Mouse (Mus musculus) liver, embryonic 15.5 days (tissue): ENCODE results near the gene Ccdc120. TPM values are rescaled to one million over a fixed set of nuclear protein-coding genes. Genes with fewer than 3 reads are reported as not detected.
A peak's percentile ranks its signal among the peaks of the same experiment; 100 is the strongest.
"Not testable (repeated sequence)": the region's sequence is repeated elsewhere in the genome, so short reads cannot be mapped to it uniquely, and the experiment has no call there.

ENCODE experiments used
- ATAC-seq: fragments of 200-750 bp; cut with Nextera tagmentation; 2 replicates; pipeline ENCODE4 v1.8.0; 2017; ENCODE audit warnings: moderate number of reproducible peaks, mild to moderate bottlenecking, moderate library complexity; ENCODE audit not compliant: insufficient read depth
- H3K27ac ChIP-seq: fragments of 300-500 bp; sonication (generic); replicated peaks from 2 replicates; pipeline ENCODE4 v1.5.1; 2015; ENCODE audit warnings: mild to moderate bottlenecking, inconsistent platforms
- H3K27me3 ChIP-seq: fragments of 300-500 bp; sonication (generic); 2 replicates; pipeline ENCODE4 v1.6.1; 2015; ENCODE audit warnings: mild to moderate bottlenecking, inconsistent platforms
- H3K36me3 ChIP-seq: fragments of 300-500 bp; sonication (generic); replicated peaks from 2 replicates; pipeline ENCODE4 v1.6.1; 2015; ENCODE audit warnings: moderate library complexity, mild to moderate bottlenecking, inconsistent platforms
- H3K4me1 ChIP-seq: fragments of 300-500 bp; sonication (generic); replicated peaks from 2 replicates; pipeline ENCODE4 v1.6.1; 2015; ENCODE audit warnings: inconsistent platforms
- H3K4me2 ChIP-seq: fragments of 300-500 bp; sonication (generic); 2 replicates; pipeline ENCODE4 v1.6.1; 2015; ENCODE audit warnings: moderate library complexity, mild to moderate bottlenecking, inconsistent platforms
- H3K4me3 ChIP-seq: fragments of 300-500 bp; sonication (generic); replicated peaks from 2 replicates; pipeline ENCODE4 v1.5.1; 2015; ENCODE audit warnings: mild to moderate bottlenecking, inconsistent platforms
- H3K9ac ChIP-seq: fragments of 300-500 bp; sonication (generic); 2 replicates; pipeline ENCODE4 v1.6.1; 2015; ENCODE audit warnings: moderate library complexity, mild to moderate bottlenecking, inconsistent platforms
- H3K9me3 ChIP-seq: fragments of 300-500 bp; sonication (generic); replicated peaks from 2 replicates; pipeline ENCODE4 v1.6.1; 2016; ENCODE audit warnings: inconsistent platforms
- WGBS: fragments of 180-500 bp; shearing (Covaris S2); methylation state at CpG from one replicate; pipeline ENCODE4 v1.1.7; 2015; ENCODE audit warnings: mixed read lengths; ENCODE audit not compliant: insufficient replicate concordance; 5-methylcytosine and 5-hydroxymethylcytosine counted together
- polyA plus RNA-seq: library from polyadenylated mRNA; unstranded; fragments of >200 nt; fragmentation: Nextera tagmentation; extraction: Ambion mirVana; gene quantifications from 2 replicates; pipeline ENCODE4 v1.2.1, GENCODE M21; 2015

Gene Ccdc120
- polyA plus RNA-seq, 1 experiment from 2014 or later: 1.5 TPM

GRCm38 (mm10) chrX:7725841-7726240 lies 24.9 kb downstream of the Ccdc120 start:
- H3K36me3 ChIP-seq: peaks cover 30% of the 10 kb centered on the region
- no peak overlapping the region for H3K4me2 ChIP-seq
- 70% methylated on average over 12 of the region's 12 CpGs for WGBS
- H3K27me3 ChIP-seq: no peaks in the 10 kb centered on the region
- no peaks in the 10 kb centered on the region for H3K9me3 ChIP-seq
- H3K9ac ChIP-seq: no peak overlapping the region
- ATAC-seq: no peak
- no peak overlapping the region for H3K4me3 ChIP-seq
- no peak overlapping the region for H3K27ac ChIP-seq
- H3K4me1 ChIP-seq: peaks cover 17% of the 10 kb centered on the region

- no peak overlapping the region for H3K4me3 ChIP-seq
- no peaks in the 10 kb centered on the region for H3K27me3 ChIP-seq
- H3K36me3 ChIP-seq: peaks cover 30% of the 10 kb centered on the region
- peaks cover 17% of the 10 kb centered on the region for H3K4me1 ChIP-seq
- H3K27ac ChIP-seq: no peak overlapping the region
- H3K9me3 ChIP-seq: no peaks in the 10 kb centered on the region
- no peak overlapping the region for H3K4me2 ChIP-seq
- ATAC-seq: no peak
- WGBS: 74% methylated on average over 7 of the region's 7 CpGs
- no peak overlapping the region for H3K9ac ChIP-seq
These were observed 26.6 kb downstream of the Ccdc120 start for GRCm38 (mm10) chrX:7724135-7724534.

DNA sequence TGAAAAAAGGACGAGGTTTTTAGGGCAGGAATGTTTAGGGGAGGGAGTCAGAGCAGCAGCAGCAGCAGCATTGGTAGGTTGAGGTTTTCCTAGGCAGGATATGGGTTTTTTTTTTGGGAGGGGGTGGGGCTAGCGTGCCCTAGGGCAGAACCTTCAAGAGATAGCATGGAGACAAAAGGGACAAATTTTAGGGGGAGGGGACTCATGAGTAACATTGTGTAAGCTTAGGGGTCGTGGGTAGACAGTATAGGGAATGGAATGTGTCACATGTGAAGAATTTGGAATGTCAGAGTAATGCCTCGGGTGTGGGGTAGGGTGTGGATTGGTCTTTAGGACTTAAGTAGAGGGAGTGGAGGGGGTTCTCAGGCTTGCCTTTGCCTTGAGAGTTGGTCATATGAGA lies 28.0 kb downstream of the Ccdc120 start:
- peaks cover 30% of the 10 kb centered on the region for H3K36me3 ChIP-seq
- H3K27me3 ChIP-seq: no peaks in the 10 kb centered on the region
- H3K4me2 ChIP-seq: peak overlapping the region; percentile 66
- H3K9me3 ChIP-seq: no peaks in the 10 kb centered on the region
- H3K4me3 ChIP-seq: peak overlapping the region; percentile 72
- peak overlapping the region; percentile 87 for H3K27ac ChIP-seq
- 12% methylated on average over 4 of the region's 4 CpGs for WGBS
- H3K9ac ChIP-seq: peak overlapping the region; percentile 70
- no peak for ATAC-seq
- H3K4me1 ChIP-seq: peaks cover 11% of the 10 kb centered on the region

DNA sequence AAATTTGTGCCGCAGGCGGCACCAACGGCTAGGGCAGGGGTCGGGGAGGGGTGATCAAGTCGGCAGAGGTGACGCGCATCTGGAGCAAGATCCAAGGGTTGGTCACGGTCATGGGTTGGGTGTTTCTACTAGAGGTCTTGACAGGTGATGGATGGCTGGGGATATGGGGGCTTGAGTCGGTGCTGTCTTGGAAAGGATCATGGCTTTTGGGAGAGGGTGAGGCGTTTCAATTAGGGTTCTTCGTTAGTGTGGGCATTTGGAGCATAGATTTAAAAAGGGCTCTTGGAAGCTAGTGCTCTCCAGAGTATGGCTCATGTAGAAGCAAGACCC lies 28.5 kb downstream of the Ccdc120 start:
- peaks cover 28% of the 10 kb centered on the region for H3K36me3 ChIP-seq
- 17% methylated on average over 11 of the region's 11 CpGs for WGBS
- no peaks in the 10 kb centered on the region for H3K27me3 ChIP-seq
- H3K9ac ChIP-seq: peak overlapping the region; percentile 70
- peak overlapping the region; percentile 72 for H3K4me3 ChIP-seq
- peaks cover 10% of the 10 kb centered on the region for H3K4me1 ChIP-seq
- H3K9me3 ChIP-seq: no peaks in the 10 kb centered on the region
- peak; percentile 23; the same call in 1 of the 2 replicates for ATAC-seq
- H3K27ac ChIP-seq: peak overlapping the region; percentile 87
- H3K4me2 ChIP-seq: peak overlapping the region; percentile 66

GRCm38 (mm10) chrX:7721514-7722281 lies 29.0 kb downstream of the Ccdc120 start, which contains the start of gene Gm45208:
Gene Gm45208, plus strand, starts transcription at chrX:7722245.
- peak within 1 kb of the TSS; percentile 70 for H3K9ac ChIP-seq
- peak within 1 kb of the TSS; percentile 87 for H3K27ac ChIP-seq
- WGBS: 16% methylated on average over 22 of the region's 22 CpGs
- H3K36me3 ChIP-seq: peaks cover 23% of the 10 kb centered on the region
- peaks cover 10% of the 10 kb centered on the region for H3K4me1 ChIP-seq
- H3K9me3 ChIP-seq: no peaks in the 10 kb centered on the region
- H3K4me2 ChIP-seq: peak within 1 kb of the TSS; percentile 66
- H3K4me3 ChIP-seq: peak within 1 kb of the TSS; percentile 72
- ATAC-seq: peak; percentile 91
- no peaks in the 10 kb centered on the region for H3K27me3 ChIP-seq

DNA sequence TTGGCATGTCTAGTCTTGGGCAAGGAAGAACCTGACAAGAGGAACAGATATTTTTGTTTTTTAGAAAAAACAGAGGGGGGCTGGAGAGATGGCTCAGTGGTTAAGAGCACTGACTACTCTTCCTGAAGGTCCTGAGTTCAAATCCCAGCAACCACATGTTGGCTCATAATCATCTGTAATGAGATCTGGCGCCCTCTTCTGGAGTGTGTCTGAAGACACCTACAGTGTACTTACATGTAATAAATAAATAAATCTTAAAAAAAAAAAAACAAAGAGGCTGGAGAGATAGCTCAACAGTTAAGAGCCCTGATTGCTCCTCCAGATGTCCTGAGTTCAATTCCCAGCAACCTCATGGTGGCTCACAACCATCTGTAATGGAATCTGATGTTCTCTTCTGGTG lies 34.6 kb downstream of the Ccdc120 start:
- H3K9me3 ChIP-seq, ATAC-seq, H3K9ac ChIP-seq, H3K27me3 ChIP-seq, H3K4me2 ChIP-seq, H3K4me3 ChIP-seq, H3K27ac ChIP-seq, H3K36me3 ChIP-seq, H3K4me1 ChIP-seq: not testable (repeated sequence)
- WGBS: 24% methylated on average over 1 of the region's 1 CpGs

GRCm38 (mm10) chrX:7714135-7714899 lies 36.4 kb downstream of the Ccdc120 start, which contains the start of gene Wdr45:
Gene Wdr45, plus strand, starts transcription at chrX:7714333.
- not testable (repeated sequence) for H3K4me1 ChIP-seq, H3K27me3 ChIP-seq, H3K9me3 ChIP-seq, H3K9ac ChIP-seq, H3K36me3 ChIP-seq
- peak; percentile 93 for ATAC-seq
- H3K27ac ChIP-seq: 0 out of 2 replicates have a peak within 1 kb of the TSS, but pooled peaks have one; percentile 29
- peak within 1 kb of the TSS; percentile 65 for H3K4me2 ChIP-seq
- WGBS: 15% methylated on average over 43 of the region's 60 CpGs
- peak within 1 kb of the TSS; percentile 55 for H3K4me3 ChIP-seq

- not testable (repeated sequence) for H3K36me3 ChIP-seq, H3K9ac ChIP-seq, H3K9me3 ChIP-seq, H3K4me1 ChIP-seq, H3K27me3 ChIP-seq
- 0 out of 2 replicates have a peak overlapping the region, but pooled peaks have one; percentile 24 for H3K27ac ChIP-seq
- peak overlapping the region; percentile 65 for H3K4me2 ChIP-seq
- WGBS: 15% methylated on average over 6 of the region's 12 CpGs
- peak overlapping the region; percentile 55 for H3K4me3 ChIP-seq
- ATAC-seq: peak; percentile 19
These were observed 37.0 kb downstream of the Ccdc120 start for GRCm38 (mm10) chrX:7713764-7714134.

DNA sequence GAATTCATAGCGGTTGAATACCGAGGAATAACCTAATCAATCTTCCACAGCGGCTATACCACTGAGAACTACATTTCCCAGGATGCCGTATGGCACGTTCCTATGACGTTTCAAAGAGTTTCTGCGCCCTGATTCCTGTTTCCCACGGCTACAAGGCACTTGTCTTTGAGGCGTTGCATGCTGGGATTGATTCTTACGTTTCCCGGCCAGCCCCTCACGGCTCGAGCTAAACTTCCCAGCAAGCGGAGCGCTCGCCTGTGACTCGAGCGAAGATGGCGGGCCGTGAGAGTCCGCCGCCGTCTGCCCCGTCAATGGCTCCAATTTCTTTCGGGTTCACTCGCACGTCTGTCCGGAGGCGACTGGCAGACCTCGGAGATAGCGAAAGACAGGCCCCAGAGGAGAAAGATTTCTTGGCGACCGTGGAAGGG lies 53.7 kb downstream of the Ccdc120 start, which contains the start of gene Gpkow:
Gene Gpkow (plus strand): TSS at position 178 of the 428 bp plus-strand sequence.
- Histone ChIP-seq H3K4me3 (peak within 1 kb of the TSS; percentile 71), H3K36me3 (peaks cover 25% of the 10 kb centered on the region), H3K9me3 (no peaks in the 10 kb centered on the region), H3K27me3 (no peaks in the 10 kb centered on the region), H3K9ac (peak within 1 kb of the TSS; percentile 69), H3K4me1 (peaks cover 10% of the 10 kb centered on the region), H3K27ac (peak within 1 kb of the TSS; percentile 74), H3K4me2 (peak within 1 kb of the TSS; percentile 68)
- WGBS: 12% methylated on average over 33 of the region's 33 CpGs
- ATAC-seq: peak; percentile 96

DNA sequence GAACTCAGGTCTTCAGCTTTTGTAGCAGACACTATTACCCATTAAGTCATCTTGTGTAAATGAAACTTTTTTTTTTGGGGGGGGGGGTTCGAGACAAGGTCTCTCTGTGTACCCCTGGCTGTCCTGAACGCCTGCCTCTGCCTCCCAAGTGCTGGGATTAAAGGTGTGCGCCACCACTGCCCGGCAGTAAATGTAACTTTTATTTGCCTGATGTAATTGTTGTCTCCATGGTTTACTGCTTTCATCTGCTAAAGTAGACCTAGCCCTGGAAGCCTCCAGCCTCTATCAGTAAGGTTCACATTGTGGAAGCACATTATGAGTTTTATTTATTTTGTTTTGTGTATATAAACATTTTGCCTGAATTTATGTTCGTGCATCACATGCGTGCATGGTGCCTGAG lies 54.2 kb downstream of the Ccdc120 start:
- H3K4me2 ChIP-seq: peak overlapping the region; percentile 45
- H3K9ac ChIP-seq: no peak overlapping the region
- H3K9me3 ChIP-seq: no peaks in the 10 kb centered on the region
- no peak; the same call in 1 of the 2 replicates for ATAC-seq
- H3K27ac ChIP-seq: no peak overlapping the region
- peaks cover 21% of the 10 kb centered on the region for H3K36me3 ChIP-seq
- peak overlapping the region; percentile 71 for H3K4me3 ChIP-seq
- no peaks in the 10 kb centered on the region for H3K27me3 ChIP-seq
- 34% methylated on average over 6 of the region's 6 CpGs for WGBS
- H3K4me1 ChIP-seq: peaks cover 10% of the 10 kb centered on the region

DNA sequence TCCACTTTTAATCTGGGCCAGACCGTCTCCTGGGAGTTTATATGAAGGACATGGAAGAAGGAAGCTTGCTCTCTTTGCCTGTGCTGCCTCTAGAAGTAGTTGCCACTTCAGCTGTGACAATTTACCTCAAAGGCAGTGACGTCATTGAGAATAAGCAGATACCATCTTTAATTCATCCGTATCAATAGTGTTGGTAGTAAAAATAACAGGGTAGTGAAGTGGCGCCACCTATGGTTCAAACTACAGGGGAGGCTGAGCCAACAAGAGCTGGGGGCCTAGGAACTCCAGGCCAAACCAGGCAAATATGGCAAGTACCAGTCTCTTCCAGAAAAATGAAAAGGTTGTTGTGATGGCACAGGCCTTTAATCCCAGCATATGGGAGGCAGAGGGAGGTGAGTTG lies 57.8 kb downstream of the Ccdc120 start:
- 29% methylated on average over 4 of the region's 4 CpGs for WGBS
- H3K9ac ChIP-seq: no peak overlapping the region
- H3K9me3 ChIP-seq: no peaks in the 10 kb centered on the region
- no peak overlapping the region for H3K4me3 ChIP-seq
- ATAC-seq: no peak
- no peaks in the 10 kb centered on the region for H3K36me3 ChIP-seq
- H3K4me2 ChIP-seq: no peak overlapping the region
- no peak overlapping the region for H3K27ac ChIP-seq
- peaks cover under 1% of the 10 kb centered on the region; the same call in 1 of the 2 replicates for H3K4me1 ChIP-seq
- H3K27me3 ChIP-seq: no peaks in the 10 kb centered on the region
